Mouse (Mus musculus) lung, postnatal 0 days (tissue): Measurements from ENCODE around the gene Itgb5.

Experiments
- CTCF ChIP-seq: IDR thresholded peaks from 2 replicates; pipeline ENCODE4 v1.5.1; 2016; ENCODE audit warnings: antibody characterized with exemption, mild to moderate bottlenecking
- EP300 ChIP-seq: IDR thresholded peaks from 2 replicates; pipeline ENCODE4 v1.6.1; 2016; ENCODE audit warnings: antibody characterized with exemption, mild to moderate bottlenecking, control low read depth

- no peak for TF ChIP-seq CTCF
- no peak for TF ChIP-seq EP300
These were observed 10.9 kb upstream of the Itgb5 start for GRCm38 (mm10) chr16:33818413-33819165.
